Mouse (Mus musculus) thymus, postnatal 0 days (tissue): Measurements from ENCODE around the gene Nkd1. TPM values are rescaled to one million over a fixed set of nuclear protein-coding genes. Genes with fewer than 3 reads are reported as not detected.
A peak's percentile ranks its signal among the peaks of the same experiment; 100 is the strongest.

Source experiments
- DNase-seq: peaks from one replicate; pipeline ENCODE4 v3.0.0-alpha.2; 2015; ENCODE audit warnings: low spot score
- polyA plus RNA-seq: library from polyadenylated mRNA; unstranded; fragments of >200 nt; fragmentation: Nextera tagmentation; extraction: Ambion mirVana; gene quantifications from 2 replicates; pipeline ENCODE4 v1.2.1, GENCODE M21; 2015

The Nkd1 gene
- polyA plus RNA-seq, 1 experiment from 2014 or later, result 4.1 TPM

DNA sequence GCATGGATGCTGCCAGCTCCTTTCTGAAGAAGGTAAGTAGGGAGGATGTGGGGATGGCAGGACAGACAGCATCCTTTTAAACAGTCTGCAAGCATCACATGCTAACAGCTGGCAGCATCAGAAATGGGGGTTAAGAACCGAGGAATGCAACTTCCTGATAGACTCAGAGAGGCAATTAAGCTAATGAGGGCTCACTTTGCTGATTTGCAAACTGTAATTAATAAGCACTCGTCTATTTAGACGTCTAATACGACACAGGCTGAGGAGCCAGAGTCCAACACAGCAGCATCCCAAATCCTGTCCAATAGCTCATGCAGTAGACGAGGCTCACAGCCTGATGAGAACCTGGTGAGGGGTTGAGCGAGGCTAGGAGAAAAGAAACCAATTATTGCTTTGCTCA is 89.1 kb downstream of the Nkd1 start:
- DNase-seq, result no peak

DNA sequence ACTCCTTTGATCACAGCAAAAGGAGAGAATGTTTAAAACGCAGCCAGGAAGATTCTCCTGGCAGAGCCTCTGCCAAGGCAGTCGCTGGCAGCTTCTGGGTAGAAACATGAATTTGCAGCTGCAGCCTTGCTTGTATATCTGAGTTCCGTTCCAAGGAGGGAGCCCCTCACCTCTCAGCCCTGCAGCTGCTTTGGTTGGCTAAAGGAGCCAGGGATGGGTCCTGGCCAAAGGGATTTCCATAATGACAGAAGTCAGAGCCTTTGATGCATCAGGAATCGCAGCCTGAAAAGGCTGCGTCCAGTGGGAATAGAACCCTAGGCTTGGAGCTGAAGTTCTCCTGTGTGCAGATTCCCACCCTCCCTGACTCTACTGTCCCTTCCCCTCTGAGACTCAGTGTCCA is 93.8 kb downstream of the Nkd1 start:
- no peak for DNase-seq

DNA sequence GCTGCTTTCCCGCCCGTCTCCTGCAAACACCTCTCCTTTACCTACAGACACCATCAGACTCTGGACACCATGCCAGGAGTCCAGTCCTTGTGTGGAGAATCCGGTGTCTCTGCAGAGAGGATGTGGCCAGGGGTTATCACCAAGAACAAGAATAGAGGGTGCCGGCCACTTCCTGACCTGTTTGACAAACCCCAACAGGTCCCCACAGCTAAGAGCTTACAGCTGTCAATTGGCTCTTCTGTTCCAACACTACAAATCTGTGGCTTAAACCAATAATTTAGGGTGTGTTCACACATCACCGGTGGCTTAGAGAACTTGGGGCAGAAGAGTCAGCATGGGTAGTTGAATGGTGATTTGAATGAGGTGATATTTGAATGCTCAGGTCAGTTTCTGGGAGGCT is 97.5 kb downstream of the Nkd1 start:
- no peak for DNase-seq

DNA sequence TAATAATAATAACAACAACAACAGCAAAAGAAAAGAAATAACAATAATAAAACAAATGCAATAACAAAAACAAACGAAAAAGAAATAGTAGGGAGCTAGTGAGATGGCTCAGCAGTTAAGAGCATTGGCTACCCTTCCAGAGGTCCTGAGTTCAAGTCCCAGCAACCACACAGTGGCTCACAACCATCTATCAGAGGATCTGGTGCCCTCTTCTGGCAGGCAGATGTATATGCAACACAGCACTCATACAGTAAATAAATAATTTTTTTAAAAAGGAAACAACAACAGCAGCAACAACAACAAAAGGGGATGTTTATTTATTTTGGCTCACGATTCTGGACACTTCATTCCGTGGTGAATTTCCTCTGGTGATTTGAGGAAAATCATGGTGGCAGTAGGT is 98.4 kb downstream of the Nkd1 start:
- DNase-seq, result no peak

DNA sequence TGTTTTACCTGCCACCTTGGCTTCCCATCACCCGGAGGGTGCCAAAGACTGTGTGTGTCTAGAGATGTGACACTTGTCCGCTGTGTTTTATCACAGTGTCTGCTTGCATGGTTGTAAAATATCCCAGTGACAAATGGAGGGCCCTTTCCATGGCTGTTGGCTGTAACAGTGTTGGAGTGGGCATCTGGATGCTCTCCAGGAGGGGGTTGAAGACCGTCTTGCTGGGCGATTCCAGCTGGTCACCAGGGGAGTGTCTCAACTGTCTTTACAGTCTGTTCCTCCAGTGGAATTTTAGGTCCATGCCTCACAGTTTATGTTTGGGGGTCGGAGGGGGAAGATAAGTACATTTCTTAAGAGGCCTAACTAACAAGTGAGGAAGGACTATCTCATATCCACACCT is 99.8 kb downstream of the Nkd1 start:
- DNase-seq, result no peak

DNA sequence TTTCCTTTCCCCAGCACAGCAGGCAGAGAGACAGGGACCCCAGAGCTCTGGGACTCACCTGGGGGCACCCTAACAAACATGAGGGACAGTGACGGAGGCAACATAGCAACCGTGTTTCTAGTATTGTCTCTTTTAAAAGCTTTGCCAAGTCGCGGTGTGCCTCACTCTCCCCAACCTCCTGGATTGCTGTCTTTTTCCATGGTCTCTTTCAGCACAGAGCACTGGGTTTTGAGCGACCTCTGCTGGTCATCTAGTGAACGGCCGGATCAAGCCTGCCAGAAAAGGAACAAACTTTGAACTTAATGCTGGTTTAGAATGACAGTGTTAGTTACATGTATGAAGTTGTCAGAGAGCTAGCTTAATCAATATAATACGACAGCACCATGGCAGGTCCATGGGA is 100.3 kb downstream of the Nkd1 start:
- DNase-seq, result peak; percentile 73

DNA sequence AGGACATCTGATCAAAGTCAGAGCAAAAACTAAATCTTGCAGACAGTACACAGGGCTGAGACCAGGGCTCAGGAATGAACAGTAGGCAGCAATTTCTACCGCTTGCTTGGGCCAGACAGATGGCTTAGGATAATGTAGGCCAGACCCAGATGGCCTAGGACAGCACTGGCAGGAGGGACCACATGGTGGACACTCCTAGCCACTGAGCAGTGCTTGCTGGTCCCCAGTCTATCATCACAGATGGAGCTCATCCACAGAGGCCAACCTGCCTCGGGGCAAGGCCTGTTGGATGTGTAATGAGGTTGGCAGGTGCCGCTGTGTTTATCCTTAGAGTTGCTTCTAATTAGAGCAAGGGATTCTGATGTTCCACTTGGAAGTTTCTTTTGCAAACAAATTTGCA is 102.2 kb downstream of the Nkd1 start:
- DNase-seq, result no peak

DNA sequence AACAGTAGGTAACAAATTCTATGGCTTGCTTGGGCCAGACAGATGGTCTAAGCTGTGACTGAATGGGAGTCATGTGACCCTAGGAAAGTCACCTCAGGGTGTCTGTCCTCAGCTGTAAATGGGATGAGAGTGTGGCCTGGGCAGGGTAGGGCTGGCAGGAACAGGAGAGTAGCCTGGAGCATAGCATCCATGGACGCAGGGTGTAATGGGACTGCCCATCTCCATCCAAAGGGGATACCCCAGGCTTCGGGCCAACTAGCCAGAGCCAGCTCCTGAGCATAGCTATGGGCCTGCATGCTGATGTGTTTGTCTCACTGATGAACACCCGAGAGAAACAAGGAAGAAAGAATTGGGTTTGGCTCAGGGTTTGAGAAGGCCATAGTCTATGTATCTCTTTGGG is 103.1 kb downstream of the Nkd1 start:
- no peak for DNase-seq

DNA sequence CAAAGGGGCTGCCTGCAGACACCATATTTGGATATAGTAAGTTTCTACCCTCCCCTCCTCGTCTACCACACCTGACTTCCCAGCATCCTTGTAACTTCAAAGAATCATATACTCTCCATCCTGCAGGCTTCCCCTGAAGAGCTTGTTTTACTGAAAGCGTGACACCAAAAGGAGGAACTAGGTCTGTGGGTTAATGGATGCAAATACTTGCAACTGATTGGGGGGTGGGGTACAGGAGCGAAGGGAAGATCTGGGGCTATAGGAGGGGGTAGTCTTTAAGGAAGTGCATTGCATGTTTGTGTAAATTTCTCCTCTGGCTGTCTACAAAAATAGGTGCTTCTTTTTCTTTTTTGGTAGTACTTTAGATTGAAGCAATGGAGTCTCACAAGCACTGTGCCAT is 105.3 kb downstream of the Nkd1 start:
- DNase-seq, result no peak

DNA sequence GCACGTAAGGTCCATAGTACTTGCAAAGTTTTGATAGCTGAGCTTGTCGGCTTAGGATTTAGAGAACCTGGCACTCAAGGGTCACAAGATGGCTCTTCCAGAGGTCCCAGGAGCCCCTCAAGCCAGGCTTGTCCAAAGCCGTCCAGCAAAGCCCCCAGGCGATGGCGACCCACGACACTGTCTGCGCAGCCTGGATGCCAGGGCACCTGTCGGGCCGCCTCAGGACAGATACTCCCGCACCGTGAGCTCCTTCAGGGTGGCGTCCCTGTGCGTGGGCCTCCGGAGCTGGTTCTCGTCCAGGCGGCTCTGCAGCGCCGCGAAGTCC is 105.7 kb downstream of the Nkd1 start:
- no peak for DNase-seq

DNA sequence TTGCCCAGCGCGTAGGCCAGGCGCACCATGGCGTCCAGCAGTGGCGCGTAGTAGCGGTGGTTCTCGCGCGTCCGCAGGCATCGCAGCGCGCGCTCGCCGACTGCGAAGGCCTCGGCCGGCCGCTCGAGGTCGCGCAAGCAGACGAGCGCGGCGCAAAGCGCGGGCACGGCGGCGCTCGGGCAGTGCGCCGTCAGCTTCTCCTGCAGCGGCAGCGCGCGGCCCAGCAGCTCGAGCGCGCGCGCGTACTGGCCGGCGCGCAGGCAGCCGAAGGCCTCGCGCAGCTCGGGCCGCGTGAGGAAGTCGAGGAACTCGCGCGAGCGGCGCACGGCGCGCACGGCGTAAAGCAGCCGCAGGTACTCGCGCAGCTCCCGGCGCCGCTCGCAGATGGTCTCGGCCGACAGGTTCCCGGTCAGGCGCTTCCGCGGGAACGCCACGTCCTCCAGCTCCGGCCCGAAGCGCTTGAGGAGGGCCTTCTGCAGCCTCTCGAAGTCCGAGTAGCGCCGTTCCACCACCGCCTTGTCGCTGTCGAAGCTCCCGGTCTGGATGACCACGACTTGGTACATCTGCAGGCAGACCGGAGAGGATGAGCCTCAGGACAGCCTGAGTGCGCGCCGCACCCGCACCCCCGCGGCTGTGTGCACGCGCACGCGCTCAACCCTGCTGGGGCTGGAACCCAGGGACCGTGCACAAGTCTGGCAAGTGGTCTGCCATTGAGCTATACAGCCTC is 106.3 kb downstream of the Nkd1 start:
- DNase-seq, result peak; percentile 84

DNA sequence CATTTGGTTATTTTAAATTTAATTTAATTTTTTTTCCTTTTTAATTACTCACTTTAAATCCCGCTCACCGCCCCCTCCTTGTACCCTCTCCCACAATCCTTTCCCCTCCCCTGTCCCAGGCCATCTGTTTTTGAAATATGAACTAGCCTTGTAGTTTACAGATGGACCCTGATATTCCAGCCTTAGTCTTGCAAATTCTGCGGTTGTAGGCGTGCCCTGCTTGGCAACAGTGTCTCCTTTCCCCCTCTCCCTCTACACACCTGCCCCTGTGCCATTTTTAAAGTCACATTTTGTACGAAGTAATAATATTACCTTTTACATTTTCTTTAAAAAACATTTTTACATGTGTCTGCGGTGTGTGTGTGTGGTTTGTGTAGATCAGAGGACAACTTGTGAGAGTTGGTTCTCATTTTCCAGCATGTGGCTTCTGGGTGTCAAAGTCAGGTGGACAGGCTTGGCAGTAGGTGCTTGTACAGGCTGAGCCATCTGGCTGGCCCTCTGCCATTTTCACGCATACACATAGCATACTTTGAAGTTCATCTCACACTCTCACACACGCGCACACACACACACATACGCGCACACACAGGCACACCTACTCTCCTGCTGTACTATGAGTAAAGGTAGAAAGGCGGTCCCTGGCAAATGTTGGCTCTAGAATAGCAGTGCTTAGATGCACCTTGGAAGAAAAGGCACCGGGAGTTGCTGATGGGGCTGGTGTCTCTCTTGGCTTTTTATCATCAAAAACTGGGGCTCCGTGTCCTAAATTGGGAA is 107.0 kb downstream of the Nkd1 start:
- no peak for DNase-seq

DNA sequence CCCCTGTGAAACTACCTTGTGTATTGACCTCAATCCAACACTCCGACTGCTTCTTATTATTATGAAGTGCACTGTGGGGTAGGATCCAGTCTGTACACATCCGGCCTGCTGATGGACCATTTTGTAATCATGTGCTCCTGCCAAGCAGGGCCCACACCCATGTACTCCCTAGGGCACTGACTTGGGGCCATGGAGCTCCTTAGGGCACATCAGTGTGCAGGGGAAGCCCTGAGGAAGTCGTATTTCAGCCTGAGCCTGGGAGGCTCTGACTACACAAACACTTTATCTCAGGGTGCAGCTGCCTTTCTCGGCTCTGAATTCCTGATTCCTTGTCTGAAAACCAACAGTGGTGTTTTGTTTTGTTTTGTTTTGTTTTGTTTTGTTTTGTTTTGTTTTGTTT is 109.1 kb downstream of the Nkd1 start:
- no peak for DNase-seq

DNA sequence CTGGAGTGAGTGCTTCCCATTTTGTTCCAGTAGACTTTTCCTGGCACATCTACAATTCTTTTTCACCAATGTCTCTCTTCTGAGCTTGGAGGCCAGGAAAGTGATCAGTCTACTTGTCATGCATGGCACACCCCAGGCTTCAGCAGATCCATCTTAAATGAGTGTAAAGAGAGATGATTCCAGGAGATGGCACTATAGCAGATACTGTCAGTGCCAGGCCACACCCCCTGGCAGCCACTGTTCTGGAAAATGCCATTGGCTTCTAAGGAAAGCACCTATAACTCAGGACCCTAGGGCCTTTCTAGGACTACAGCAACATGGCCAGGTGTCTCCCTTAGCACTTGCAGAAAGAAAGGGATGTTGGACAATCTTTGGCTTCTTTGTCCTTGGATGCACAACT is 109.9 kb downstream of the Nkd1 start:
- DNase-seq, result peak; percentile 47

DNA sequence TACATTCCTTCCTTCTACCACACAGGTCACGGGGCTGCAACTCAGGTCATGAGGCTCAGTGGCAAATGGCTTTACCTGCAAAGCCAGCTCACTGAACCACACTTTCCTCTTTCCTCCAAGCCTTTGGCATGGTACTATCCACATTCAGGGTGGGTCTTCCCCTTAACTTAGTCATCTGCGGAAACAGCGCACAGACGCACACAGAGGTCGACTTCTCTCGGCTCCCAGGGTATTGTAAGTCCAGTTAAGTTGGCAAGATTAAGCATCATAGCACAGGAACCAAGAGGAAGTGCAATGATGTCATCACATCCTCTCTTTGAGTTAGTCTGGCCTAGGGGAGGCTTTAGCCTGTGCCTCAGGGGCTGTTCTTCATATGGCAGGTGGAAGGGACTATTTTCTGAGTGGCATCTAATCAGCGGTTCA is 112.2 kb downstream of the Nkd1 start:
- no peak for DNase-seq

DNA sequence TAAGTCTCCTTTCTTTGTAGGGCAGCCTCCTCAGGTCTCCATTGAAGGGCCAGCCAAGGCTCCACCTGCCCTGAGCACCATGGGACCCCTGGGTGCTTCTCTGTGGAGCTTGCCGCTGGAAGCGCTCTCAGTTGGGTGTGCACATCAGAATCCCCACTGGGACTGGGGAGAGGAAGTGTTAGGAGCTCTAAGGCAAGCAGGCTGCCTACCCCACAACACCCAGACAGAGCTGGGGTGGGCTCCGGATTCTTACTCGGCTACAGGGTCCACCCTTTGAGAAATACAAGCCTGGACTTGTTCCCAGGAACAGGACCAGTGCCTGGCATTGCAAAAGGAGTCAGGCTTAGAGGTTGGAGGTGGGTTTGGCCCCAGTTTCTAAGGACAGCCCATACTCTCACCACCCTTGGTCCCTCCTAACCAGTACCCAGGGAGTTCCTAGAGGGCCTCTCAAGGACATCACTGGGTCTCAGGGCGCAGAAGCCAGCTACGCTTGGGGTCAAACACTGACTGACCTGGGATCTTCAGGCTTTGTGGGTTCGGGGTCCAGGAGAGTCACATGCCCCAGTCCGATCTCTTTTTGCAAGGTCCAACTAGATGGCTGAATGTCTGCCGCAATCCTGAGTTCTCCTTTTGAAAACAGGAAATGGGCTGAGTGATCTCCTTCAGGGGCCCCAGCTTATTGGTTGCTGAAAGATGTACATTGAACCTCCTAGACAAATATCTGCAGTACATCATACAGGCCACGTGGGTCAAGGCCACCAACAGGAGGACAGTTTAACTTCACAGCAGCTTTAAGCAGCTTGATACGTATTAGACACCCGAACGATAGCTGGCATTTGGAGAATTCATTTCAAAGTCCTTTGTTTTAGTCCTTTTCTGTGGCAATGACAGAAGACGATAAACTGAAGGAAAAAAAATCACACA is 114.6 kb downstream of the Nkd1 start, which contains the start of gene Snx20:
TSS of gene Snx20 (minus strand) at position 655 of the 924 bp plus-strand sequence.
- peak; percentile 70 for DNase-seq

DNA sequence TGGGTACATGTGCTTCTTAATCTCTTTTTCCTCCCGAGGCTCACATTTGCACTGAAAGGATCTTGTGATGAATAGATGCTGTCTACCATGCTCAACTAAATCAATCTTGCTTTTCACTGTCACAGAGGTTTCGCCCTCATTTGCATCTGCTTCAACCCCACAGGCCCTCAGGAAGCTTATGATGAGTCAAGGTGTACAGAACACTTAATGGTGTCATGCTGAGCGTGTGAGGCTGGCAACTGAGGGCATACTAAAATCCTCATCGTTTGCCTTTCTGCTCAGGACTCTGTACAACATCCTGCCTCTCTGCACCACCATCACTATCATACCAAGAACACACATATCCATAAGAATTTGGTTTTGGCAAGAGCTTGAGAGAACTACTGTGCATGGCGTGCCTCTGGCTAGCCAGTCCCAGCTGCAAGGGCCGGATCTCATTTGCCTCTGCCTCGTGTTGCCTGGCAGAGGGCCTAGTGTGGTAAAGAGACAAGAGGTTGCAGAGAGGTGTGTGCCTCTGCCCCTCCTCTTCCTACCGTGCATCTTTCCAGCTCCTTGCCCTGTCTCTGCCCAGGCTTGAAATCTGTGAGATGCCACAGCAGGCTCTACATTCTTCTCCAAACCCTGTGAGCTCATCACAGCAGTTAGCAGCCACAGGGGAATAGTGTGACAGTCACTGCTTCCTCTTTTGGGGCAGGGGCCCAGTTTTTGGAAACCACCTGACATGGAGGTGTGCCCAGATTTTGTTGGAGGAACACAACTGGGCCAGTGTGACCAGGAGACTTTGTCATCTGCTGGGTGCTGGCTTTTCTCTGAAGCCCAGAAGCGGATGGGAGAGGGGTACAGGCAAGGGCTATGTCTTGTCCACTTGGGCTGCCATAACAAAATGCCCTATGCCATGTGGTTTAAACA is 116.2 kb downstream of the Nkd1 start:
- DNase-seq, result no peak

DNA sequence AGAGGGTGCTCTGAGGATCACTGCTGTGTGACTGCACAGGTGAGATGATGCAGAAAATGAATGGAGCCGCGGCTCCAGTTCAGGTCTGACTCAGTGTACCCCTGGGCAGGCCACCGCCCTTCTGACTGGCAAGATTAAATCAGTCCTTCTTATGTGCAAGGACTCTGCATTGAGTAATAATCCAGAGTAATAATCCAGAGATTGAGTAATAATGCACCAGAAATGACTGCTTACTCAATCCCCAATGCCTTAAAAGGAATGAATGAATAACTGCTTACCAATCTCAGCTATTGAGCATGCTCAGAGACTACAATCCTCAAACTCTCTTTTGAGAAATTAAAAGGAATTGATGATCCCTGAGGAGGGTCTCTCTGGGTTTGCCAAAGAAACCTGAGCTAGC is 117.8 kb downstream of the Nkd1 start:
- DNase-seq, result no peak

DNA sequence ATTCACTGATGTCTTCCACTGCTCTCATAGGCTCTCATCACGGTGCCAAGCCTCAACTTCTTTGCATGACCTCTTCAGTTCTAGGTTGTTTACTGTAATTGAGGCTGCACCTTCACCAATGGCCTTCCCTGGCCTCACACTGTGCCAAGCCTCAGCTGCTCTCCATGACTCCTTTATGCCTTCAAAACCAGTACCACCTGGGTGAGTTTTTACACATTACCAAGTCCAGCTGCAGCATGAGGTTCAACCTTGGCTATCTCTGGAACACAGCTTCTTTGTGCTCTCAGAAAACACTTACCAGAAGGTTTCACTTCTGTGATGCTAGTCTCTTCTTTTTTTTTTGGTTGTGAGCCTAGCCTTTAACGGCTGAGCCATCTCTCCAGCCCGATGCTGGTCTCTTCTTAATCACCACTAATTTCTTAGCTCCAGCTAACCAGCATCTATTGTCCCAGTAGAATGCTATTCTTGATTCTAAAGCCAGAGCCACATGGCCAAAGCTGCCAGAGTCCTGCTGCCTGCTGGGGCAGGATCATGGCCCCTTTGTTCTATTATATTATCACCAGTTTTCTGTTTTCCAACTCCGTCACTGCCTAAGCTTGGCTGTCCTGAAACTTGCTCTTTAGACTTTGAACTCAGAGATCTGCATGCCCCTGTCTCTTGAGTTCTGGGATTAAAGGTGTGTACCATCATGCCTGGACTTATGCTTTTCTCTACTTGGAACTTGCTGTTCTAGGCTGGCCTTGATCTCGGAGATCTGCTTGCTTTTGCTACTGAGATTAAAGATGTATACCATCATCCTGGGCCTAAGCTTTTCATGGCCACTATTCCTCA is 121.8 kb downstream of the Nkd1 start:
- DNase-seq, result no peak
